Mouse (Mus musculus) ES-E14 (cell line): ENCODE measurements around the gene Nanos3. TPM values are rescaled to one million over a fixed set of nuclear protein-coding genes. Genes with fewer than 3 reads are reported as not detected.

Source experiments
- DNase-seq: peaks from one replicate; pipeline ENCODE4 v3.0.0-alpha.2; 2013; ENCODE audit warnings: low read depth, low spot score
- H3K27ac ChIP-seq: 2 replicates; pipeline ENCODE4 v1.5.1; 2012; ENCODE audit warnings: low read depth, mild to moderate bottlenecking, low read length, moderate library complexity, mixed read lengths; ENCODE audit not compliant: poor library complexity, insufficient read depth, severe bottlenecking
- H3K36me3 ChIP-seq: 2 replicates; pipeline ENCODE4 v1.6.1; 2012; ENCODE audit warnings: mild to moderate bottlenecking, low read length, moderate library complexity, mixed read lengths; ENCODE audit not compliant: control insufficient read depth, poor library complexity, insufficient read depth, severe bottlenecking
- H3K4me1 ChIP-seq, 2 experiments: fragments of 150-350 bp in 1 of 2; sonication (generic) in 1 of 2; 2 replicates each; pipeline ENCODE4 v1.6.1; 2012; ENCODE audit warnings: low read length in 2 of 2, mild to moderate bottlenecking in 1 of 2, mixed read lengths in 1 of 2; ENCODE audit not compliant: control insufficient read depth in 2 of 2, insufficient read depth in 2 of 2, poor library complexity in 1 of 2
- H3K4me3 ChIP-seq, 2 experiments: fragments of 150-350 bp in 1 of 2; sonication (generic) in 1 of 2; 2 replicates each; pipeline ENCODE4 v1.5.1; 2012; ENCODE audit warnings: low read length in 2 of 2, low read depth in 1 of 2, mild to moderate bottlenecking in 1 of 2, mixed read lengths in 1 of 2; ENCODE audit not compliant: insufficient read depth in 1 of 2, poor library complexity in 1 of 2, severe bottlenecking in 1 of 2
- H3K9ac ChIP-seq: 2 replicates; pipeline ENCODE4 v1.6.1; 2012; ENCODE audit warnings: low read depth, mild to moderate bottlenecking, low read length, mixed read lengths; ENCODE audit not compliant: poor library complexity, insufficient read depth, severe bottlenecking
- H3K9me3 ChIP-seq: fragments of 150-350 bp; sonication (generic); 2 replicates; pipeline ENCODE4 v1.6.1; 2012; ENCODE audit warnings: low read depth, mild to moderate bottlenecking, low read length; ENCODE audit not compliant: control insufficient read depth, insufficient read depth
- CHD2 ChIP-seq: IDR thresholded peaks from 2 replicates; pipeline ENCODE4 v1.6.1; 2014; ENCODE audit warnings: mild to moderate bottlenecking, low read depth, low read length, inconsistent platforms
- HCFC1 ChIP-seq: IDR thresholded peaks from 2 replicates; pipeline ENCODE4 v1.6.1; 2012; ENCODE audit warnings: low read length, inconsistent platforms, borderline replicate concordance; ENCODE audit not compliant: insufficient read depth
- MAFK ChIP-seq: IDR thresholded peaks from 2 replicates; pipeline ENCODE4 v1.6.1; 2014; ENCODE audit warnings: mild to moderate bottlenecking, low read depth, low read length, inconsistent platforms; ENCODE audit not compliant: insufficient read depth
- ZC3H11A ChIP-seq: IDR thresholded peaks from 2 replicates; pipeline ENCODE4 v1.6.1; 2012; ENCODE audit warnings: low read depth, mild to moderate bottlenecking, inconsistent platforms, low read length, borderline replicate concordance
- ZNF384 ChIP-seq: IDR thresholded peaks from 2 replicates; pipeline ENCODE4 v1.6.1; 2012; ENCODE audit warnings: low read depth, low read length, inconsistent platforms
- in situ Hi-C, 2 experiments: fragments of 600-800 bp; cut with MboI; formaldehyde crosslinking; loops; one replicate each; pipeline ENCODE4 v1.15.1; 2025; ENCODE audit warnings: low sequenced_read_pairs in 2 of 2, inconsistent platforms in 1 of 2; ENCODE audit not compliant: unreplicated experiment in 2 of 2
- total RNA-seq: library from RNA; depleted of rRNA; stranded (reverse); fragments of 300-350 nt; gene quantifications from 2 replicates; pipeline ENCODE4 v1.2.3, GENCODE M21; 2012

The Nanos3 gene
- total RNA-seq, 1 experiment = 7.0 TPM

DNA sequence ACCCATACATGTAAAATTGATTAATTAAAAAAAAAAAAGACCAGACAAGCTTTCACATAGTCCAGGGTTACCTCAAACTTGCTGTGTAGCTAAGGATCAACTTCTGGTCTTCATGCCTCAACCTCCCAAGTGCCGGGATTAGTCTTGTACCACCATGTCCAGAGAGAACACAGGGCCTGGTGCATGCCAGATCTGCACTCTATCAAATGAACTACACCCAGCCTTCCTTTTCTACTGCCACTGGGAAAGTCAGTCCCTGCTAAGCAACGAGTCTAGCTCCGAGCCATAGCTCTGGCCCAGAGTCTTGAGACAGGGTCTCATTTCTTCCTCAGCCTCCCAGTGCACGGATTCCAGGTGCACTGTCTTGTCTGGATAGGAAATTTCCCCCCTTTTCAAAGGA lies 28.3 kb upstream of the Nanos3 start:
- H3K27ac ChIP-seq = no peak overlapping the region
- in situ Hi-C loops = no loop called here
- peaks cover 0 to 5% of the 10 kb centered on the region in 2 experiments; a peak in 1 of 4 replicates for H3K4me1 ChIP-seq
- H3K9ac ChIP-seq = no peak overlapping the region
- no peak for DNase-seq
- H3K4me3 ChIP-seq = no peak overlapping the region
- peaks cover 55% of the 10 kb centered on the region for H3K36me3 ChIP-seq
- TF ChIP-seq HCFC1 (no peak), CHD2 (no peak), ZNF384 (no peak), MAFK (no peak), ZC3H11A (no peak)
- no peaks in the 10 kb centered on the region for H3K9me3 ChIP-seq

DNA sequence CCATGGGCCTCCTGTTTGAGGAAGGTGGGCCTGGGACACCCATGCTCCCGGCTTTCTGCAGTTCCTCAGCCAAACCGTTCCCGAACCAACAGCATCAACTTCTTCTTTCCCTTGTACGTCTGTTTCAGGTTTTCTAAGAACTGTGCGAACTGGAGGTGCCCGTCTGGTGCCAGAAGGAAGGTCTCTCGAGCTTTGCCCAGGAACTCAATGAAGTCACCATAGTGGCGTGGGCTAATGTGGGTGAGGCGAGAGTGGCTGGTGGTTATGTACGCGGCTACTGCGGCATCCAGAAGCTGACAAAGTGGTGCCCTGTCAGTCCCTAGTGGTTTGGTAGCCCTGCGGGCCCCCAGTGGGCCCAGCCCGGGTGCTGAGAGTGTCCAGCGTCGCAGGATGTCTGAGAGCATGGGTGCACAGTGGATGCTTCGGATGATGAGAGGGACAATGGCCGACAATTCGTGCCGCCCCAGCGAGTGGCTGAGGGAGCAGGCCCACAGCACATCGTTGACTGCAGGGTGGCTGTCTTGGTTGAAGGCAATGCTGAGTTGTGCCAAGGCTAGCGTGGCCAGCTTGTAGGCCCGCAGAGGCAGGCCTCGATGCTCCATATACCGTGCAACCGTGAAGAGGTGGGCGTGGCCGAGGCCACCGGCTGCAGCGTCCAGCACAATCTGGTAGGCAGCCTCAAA lies 27.0 kb upstream of the Nanos3 start:
- Histone ChIP-seq H3K9ac (no peak overlapping the region), H3K36me3 (peaks cover 43% of the 10 kb centered on the region), H3K4me1 (peaks cover 0 to 12% of the 10 kb centered on the region in 2 experiments; a peak in 2 of 4 replicates), H3K4me3 (no peak overlapping the region), H3K9me3 (no peaks in the 10 kb centered on the region), H3K27ac (no peak overlapping the region)
- no peak for DNase-seq
- in situ Hi-C loops = no loop called here
- TF ChIP-seq HCFC1 = no peak
- no peak for TF ChIP-seq ZC3H11A
- no peak for TF ChIP-seq ZNF384
- no peak for TF ChIP-seq CHD2
- no peak for TF ChIP-seq MAFK

- no peak for DNase-seq
- Histone ChIP-seq H3K4me1 (peaks cover 0 to 12% of the 10 kb centered on the region in 2 experiments; a peak in 2 of 4 replicates), H3K9me3 (no peaks in the 10 kb centered on the region), H3K27ac (no peak overlapping the region; the same call in 1 of the 2 replicates), H3K4me3 (no peak overlapping the region), H3K36me3 (peaks cover 38% of the 10 kb centered on the region), H3K9ac (no peak overlapping the region)
- TF ChIP-seq HCFC1 = no peak
- no peak for TF ChIP-seq CHD2
- no peak for TF ChIP-seq ZNF384
- TF ChIP-seq ZC3H11A = no peak
- no peak for TF ChIP-seq MAFK
- in situ Hi-C loops = no loop called here
These were observed 26.2 kb upstream of the Nanos3 start for GRCm38 (mm10) chr8:84211202-84211601.

GRCm38 (mm10) chr8:84210167-84210791 lies 25.3 kb upstream of the Nanos3 start:
- H3K36me3 ChIP-seq = peaks cover 30% of the 10 kb centered on the region
- in situ Hi-C loops = no loop called here
- H3K9ac ChIP-seq = peak overlapping the region; percentile 54
- no peaks in the 10 kb centered on the region for H3K9me3 ChIP-seq
- no peak overlapping the region for H3K27ac ChIP-seq
- peak overlapping the region; percentile 22 to 47 for H3K4me3 ChIP-seq
- DNase-seq = no peak
- peaks cover 0 to 12% of the 10 kb centered on the region in 2 experiments; a peak in 2 of 4 replicates for H3K4me1 ChIP-seq
- no peak for TF ChIP-seq CHD2
- TF ChIP-seq HCFC1 = no peak
- TF ChIP-seq MAFK = no peak
- no peak for TF ChIP-seq ZNF384
- TF ChIP-seq ZC3H11A = no peak; the same call in 1 of the 2 replicates
